Mouse (Mus musculus) cortical plate, adult 2 months (tissue): ENCODE measurements at regions not wholly inside any gene's neighbourhood (a gene's known extent, or its start where the extent isn't known, plus 50 kb on each side); places are given as distances from the start of the nearest gene placed in this dataset.

ENCODE experiments used
- H3K27ac ChIP-seq: fragments of 200-500 bp; 2 replicates; pipeline ENCODE4 v1.5.1; 2012; ENCODE audit warnings: low read length, control low read depth, inconsistent platforms; ENCODE audit not compliant: insufficient read depth
- H3K4me1 ChIP-seq: fragments of 200-500 bp; 2 replicates; pipeline ENCODE4 v1.6.1; 2011; ENCODE audit warnings: low read length; ENCODE audit not compliant: control insufficient read depth, insufficient read depth
- H3K4me3 ChIP-seq: fragments of 200-500 bp; 2 replicates; pipeline ENCODE4 v1.5.1; 2011; ENCODE audit warnings: mild to moderate bottlenecking, low read length, control low read depth; ENCODE audit not compliant: insufficient read depth
- CTCF ChIP-seq: fragments of 200-500 bp; IDR thresholded peaks from 2 replicates; pipeline ENCODE4 v1.5.1; 2011; ENCODE audit warnings: mild to moderate bottlenecking, control low read depth, low read length; ENCODE audit not compliant: insufficient read depth; ENCODE audit errors: extremely low read depth
- POLR2A ChIP-seq: fragments of 200-500 bp; IDR thresholded peaks from 2 replicates; pipeline ENCODE4 v1.6.1; 2011; ENCODE audit warnings: mild to moderate bottlenecking, low read length, control low read depth; ENCODE audit not compliant: insufficient read depth; ENCODE audit errors: extremely low read depth

- Histone ChIP-seq H3K4me3 (no peak overlapping the region), H3K27ac (no peak overlapping the region), H3K4me1 (no peaks in the 10 kb centered on the region)
- no peak for TF ChIP-seq CTCF
- TF ChIP-seq POLR2A: no peak
Measured at GRCm38 (mm10) chr7:136026451-136026850, 310.3 kb upstream of the Mki67 start.

GRCm38 (mm10) chr7:136032026-136032425 is 315.9 kb upstream of the Mki67 start:
- H3K27ac ChIP-seq: no peak overlapping the region
- no peak overlapping the region for H3K4me3 ChIP-seq
- H3K4me1 ChIP-seq: no peaks in the 10 kb centered on the region
- no peak for TF ChIP-seq POLR2A
- TF ChIP-seq CTCF: no peak

GRCm38 (mm10) chr7:136033536-136033935 is 317.4 kb upstream of the Mki67 start:
- TF ChIP-seq CTCF: no peak
- TF ChIP-seq POLR2A: no peak
- Histone ChIP-seq H3K4me1 (no peaks in the 10 kb centered on the region), H3K27ac (no peak overlapping the region), H3K4me3 (no peak overlapping the region)

- no peaks in the 10 kb centered on the region for H3K4me1 ChIP-seq
- no peak overlapping the region for H3K4me3 ChIP-seq
- H3K27ac ChIP-seq: no peak overlapping the region
- no peak for TF ChIP-seq POLR2A
Measured at GRCm38 (mm10) chr7:136035735-136036134, 319.6 kb upstream of the Mki67 start.

- Histone ChIP-seq H3K4me1 (no peaks in the 10 kb centered on the region), H3K4me3 (no peak overlapping the region), H3K27ac (no peak overlapping the region)
- TF ChIP-seq CTCF: no peak
- TF ChIP-seq POLR2A: no peak
Measured at GRCm38 (mm10) chr7:136038072-136038471, 321.9 kb upstream of the Mki67 start.

- TF ChIP-seq POLR2A: no peak
- TF ChIP-seq CTCF: no peak
- H3K27ac ChIP-seq: no peak overlapping the region
- H3K4me3 ChIP-seq: no peak overlapping the region
- H3K4me1 ChIP-seq: no peaks in the 10 kb centered on the region
Measured at GRCm38 (mm10) chr7:136038906-136039305, 322.7 kb upstream of the Mki67 start.

GRCm38 (mm10) chr7:136041921-136042320 is 325.8 kb upstream of the Mki67 start:
- Histone ChIP-seq H3K4me3 (no peak overlapping the region), H3K27ac (no peak overlapping the region), H3K4me1 (peaks cover 2% of the 10 kb centered on the region)
- no peak for TF ChIP-seq POLR2A
- TF ChIP-seq CTCF: no peak

GRCm38 (mm10) chr7:136046645-136047363 is 330.6 kb upstream of the Mki67 start:
- TF ChIP-seq POLR2A (no peak), CTCF (no peak)
- peaks cover 5% of the 10 kb centered on the region for H3K4me1 ChIP-seq
- H3K4me3 ChIP-seq: no peak overlapping the region
- peak overlapping the region; percentile 60; the same call in 1 of the 2 replicates for H3K27ac ChIP-seq

- TF ChIP-seq POLR2A (no peak), CTCF (no peak)
- Histone ChIP-seq H3K4me1 (peaks cover 5% of the 10 kb centered on the region), H3K4me3 (no peak overlapping the region), H3K27ac (peak overlapping the region; percentile 60; the same call in 1 of the 2 replicates)
Measured at GRCm38 (mm10) chr7:136047364-136047945, 331.3 kb upstream of the Mki67 start.

- no peak overlapping the region for H3K4me3 ChIP-seq
- no peak overlapping the region for H3K27ac ChIP-seq
- TF ChIP-seq POLR2A (no peak), CTCF (no peak)
- H3K4me1 ChIP-seq: peaks cover 5% of the 10 kb centered on the region
Measured at GRCm38 (mm10) chr7:136048925-136049586, 332.9 kb upstream of the Mki67 start.
